Mouse (Mus musculus): ENCODE measurements around the gene Pde2a.
A peak's percentile ranks its signal among the peaks of the same experiment; 100 is the strongest.
"Not testable (repeated sequence)": the region's sequence is repeated elsewhere in the genome, so short reads cannot be mapped to it uniquely, and the experiment has no call there.

Pde2a gene

DNA sequence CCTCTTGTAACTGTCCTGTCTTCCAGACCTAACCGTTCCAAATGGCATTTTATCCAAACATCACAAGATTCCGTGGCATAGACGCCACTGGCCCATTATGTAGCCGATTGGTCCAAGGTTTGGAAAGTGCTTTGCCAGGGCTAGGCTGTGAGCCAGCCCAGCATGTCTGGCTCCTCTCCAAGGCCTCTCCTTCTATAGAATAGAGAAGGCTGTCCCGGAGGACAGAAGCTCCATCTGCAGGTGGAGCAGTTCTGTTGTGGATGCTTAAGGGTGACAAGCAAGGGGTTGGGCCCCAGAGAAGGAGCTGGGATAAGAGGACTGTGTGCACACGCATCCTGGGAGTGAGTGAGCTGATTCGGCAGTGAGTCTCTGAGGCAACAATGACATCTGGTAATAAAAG lies 92.2 kb downstream of the Pde2a start:
- peak in 1 of 2 experiments; percentile 79 for DNase-seq (ENCODE audit: low spot score in 2 of 2)

DNA sequence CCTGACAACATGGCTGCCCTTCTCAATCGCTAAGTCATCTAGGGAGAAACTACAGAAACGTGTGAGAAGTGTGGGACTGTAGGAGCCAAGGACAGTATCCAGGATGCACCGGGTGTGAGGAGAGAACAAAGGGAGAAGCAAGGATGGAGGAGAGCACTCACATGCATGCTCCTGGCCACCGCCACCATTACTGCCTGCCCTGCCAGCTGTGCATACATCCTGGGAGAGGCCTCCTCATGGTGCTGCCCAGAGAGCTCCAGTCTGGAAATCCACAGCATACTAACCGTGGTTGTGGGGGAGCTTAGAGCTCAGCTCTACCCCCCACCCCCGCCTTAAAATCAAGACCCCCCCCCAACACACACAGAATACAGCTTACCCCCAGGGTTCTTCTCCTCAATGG lies 93.3 kb downstream of the Pde2a start:
- no peak for DNase-seq (ENCODE audit: low spot score in 2 of 2)

DNA sequence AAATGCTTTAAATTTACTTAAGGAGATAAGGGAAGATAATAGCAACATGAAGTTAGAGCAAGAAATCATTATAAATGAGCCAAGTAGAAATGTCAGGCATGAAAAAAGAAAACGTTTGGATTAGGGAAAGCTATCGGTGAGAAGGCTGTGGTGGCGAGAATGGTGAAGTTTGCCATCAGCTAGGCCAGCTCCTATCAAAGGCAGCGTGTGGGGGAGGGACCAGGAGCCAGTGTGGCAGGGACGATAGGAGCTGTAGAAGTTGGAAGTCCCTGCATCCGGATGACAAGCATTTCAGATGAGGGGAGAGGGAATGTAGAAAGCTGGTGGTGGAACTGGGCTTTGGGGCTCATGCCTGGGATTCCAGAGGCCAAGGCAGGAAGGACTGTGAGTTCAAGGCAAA lies 93.8 kb downstream of the Pde2a start:
- DNase-seq (ENCODE audit: low spot score in 2 of 2) = peak in 1 of 2 experiments; percentile 59

DNA sequence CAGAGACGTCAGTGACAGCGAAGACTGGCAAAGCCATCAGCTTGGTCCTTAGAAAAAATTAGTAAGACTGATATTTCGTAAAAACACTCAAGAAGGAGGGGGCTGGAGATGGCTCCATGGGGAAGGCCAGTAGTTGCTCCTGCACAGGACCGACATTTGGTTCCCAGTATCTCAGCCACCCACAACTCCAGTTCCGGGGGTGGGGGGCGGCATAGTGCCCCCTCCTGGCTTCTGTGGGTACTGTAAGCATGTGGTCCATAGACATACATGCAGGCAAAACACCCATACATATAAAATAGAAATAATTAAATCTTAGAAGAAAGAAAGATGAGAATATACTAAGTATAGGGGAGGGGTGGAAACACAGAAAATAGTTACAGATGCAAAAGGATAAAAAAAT lies 95.0 kb downstream of the Pde2a start:
- DNase-seq (ENCODE audit: low spot score in 2 of 2) = no peak

DNA sequence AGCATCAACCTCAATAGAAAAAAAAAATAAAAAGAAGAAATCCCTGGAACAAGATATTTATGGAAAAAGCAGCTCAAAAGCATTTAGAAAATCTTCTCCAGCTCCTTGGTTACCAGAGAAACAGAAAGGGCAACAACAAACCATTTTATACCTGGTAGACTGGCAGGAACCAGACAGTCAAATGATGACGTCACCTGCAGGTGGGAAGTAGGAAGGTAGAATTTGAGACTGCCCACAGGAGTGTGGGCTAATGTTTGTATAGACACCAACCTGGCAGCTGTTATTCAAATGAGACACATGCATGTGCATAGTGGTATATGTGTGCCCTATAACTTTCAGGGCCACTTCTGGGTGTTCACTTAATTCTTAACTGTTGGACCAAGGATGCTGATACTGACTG lies 100.2 kb downstream of the Pde2a start:
- DNase-seq (ENCODE audit: low spot score in 2 of 2) = no peak

DNA sequence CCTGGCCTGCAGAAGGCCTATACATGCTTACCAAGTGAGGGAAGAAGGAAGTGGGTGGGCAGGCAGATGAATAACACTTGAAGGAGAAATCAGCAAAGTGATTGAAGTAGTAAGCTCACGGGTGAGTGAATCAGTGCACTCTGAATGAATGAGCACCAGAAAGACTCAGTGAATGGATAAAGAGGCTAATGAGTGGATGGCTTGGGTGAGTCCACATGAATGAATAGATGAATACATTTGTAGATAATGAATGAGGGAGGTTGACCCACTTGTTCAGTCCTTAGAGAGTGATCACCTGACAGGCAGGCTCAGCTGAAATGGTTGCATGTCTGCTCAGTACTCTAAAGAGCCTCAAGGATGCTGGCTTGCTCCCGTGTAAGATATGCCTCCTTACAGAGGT lies 101.7 kb downstream of the Pde2a start:
- no peak for DNase-seq (ENCODE audit: low spot score in 2 of 2)

DNA sequence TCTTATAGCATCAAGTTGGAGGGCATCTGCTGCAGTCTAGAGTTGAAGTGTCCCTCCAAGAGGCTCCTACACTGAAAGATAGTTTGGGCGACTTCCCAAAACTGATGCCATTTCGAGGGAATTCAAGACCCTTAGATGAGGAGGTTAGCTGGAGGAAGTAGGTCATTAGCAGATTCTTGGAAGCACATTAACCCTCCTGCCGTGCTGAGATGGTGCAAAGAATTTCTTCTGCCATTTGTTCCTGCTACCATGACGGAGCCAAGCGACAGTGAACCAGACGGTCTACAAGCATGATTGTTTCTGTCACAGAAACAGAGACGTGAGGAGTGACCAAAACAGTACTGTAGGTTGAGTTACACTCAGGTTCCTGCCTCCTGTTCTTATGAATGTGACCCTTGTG lies 105.0 kb downstream of the Pde2a start:
- no peak for DNase-seq (ENCODE audit: low spot score in 2 of 2)

DNA sequence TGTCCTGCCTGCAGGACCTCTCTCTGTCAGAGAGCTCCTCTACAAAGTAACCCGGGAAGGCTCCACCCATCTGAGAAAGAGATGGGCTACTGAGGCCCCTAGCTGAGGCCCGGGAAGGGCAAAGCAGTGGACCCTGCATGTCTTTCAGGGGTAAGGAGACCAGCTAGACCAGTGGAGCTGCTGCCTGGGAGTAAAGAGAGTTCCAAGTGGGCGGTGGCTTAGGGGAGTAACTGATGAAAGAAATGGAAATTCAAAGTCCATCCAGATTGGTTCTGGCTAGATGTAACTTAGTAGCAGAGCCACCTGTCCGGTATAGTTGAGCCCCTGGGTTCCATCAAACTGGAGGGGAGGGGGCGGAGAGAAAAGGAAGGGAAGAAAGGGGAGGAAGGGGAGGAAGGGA lies 112.9 kb downstream of the Pde2a start:
- no peak for DNase-seq (ENCODE audit: low spot score in 2 of 2)

DNA sequence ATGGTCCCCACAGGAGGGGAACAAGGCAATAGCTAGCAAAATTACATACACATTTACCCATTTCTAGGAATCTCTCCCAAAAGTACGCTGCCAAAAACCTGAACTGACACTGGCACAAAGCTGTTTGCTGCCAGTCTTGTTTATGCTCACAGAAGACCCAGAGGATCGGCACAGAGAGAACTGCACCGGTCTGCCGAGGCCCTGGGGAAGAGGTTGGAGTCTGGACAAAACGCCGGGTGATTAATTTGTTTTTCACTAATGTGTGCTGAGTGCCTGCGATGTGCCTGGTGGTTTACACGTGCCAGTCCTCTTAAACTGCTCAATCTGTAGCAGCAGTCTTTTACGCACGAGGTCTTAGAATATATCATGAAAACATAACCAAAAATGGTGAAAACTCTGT lies 113.6 kb downstream of the Pde2a start:
- DNase-seq (ENCODE audit: low spot score in 2 of 2) = no peak

DNA sequence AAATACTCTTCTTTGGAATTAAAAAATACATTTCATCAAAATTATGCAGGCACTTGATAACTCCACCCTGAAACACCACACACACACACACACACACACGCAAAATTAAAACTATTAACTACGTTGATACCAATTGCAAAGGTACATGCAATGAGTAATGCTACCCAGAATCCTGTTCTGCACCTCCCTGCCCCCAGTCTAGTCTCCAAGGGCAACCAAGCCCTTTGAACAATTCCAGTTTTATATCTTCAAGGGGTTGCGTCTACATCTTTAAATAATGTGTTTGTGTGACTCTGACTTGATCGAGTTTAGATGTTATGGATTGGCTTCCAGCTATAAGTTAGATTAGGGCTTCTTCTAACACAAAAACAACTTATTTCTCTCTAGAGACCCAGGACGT lies 114.0 kb downstream of the Pde2a start:
- no peak for DNase-seq (ENCODE audit: low spot score in 2 of 2)

DNA sequence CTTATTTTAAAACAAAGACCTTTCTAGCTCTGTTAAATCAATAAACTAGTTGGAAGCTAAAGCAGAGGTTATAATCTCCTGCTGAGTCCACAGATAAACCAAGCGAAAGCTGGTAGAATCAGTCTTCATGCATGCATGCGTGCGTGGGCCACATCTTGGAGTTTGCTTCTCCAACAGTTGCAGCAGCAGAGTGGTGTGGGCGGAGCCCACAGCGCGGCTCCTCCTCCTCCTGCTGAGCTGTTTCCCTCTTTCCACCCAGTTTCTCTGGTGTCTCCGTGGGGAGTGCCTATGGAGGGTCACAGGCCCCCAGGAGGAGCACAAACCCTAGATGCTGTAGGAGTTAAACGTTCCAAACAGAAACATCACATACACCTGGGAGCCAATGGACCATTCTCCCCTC lies 116.0 kb downstream of the Pde2a start:
- DNase-seq (ENCODE audit: low spot score in 2 of 2) = peak in 1 of 2 experiments; percentile 49

DNA sequence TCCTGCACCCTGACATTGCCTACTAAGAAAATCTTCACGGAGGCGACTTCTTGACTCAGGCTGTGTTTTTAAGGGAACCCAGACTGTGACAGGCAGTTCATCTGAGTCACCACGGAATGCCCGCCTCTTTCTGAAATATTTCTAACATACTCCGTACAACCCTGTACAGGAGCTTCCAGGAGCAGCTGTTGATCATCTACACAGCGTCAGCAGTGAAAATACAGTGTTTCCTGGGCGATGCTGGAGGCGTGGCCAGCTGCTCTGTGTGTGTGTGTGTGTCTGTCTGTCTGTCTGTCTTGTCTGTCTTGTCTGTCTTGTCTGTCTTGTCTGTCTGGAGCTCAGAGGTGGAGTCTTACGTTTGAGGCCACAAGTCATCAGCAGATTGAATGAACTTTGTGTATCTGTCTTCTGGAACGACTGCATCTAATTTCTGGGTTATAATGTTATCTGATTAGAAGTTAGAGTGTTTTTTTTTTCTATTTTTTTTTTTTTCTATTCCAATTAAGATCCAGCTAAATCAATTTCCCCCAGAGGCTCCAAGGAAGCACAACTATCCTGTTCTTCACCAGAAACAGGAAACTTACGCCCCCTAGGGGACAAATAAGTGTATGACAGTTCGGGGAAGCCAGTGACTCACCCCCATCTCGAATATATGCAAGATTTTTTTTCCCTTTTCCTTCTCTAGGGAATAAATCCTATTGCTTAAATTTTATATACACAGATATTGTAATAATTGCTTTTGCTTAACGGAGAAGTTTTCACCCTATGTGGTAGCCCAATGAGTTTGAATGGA lies 116.8 kb downstream of the Pde2a start:
- DNase-seq (ENCODE audit: low spot score in 2 of 2) = peak in 1 of 2 experiments; percentile 78

DNA sequence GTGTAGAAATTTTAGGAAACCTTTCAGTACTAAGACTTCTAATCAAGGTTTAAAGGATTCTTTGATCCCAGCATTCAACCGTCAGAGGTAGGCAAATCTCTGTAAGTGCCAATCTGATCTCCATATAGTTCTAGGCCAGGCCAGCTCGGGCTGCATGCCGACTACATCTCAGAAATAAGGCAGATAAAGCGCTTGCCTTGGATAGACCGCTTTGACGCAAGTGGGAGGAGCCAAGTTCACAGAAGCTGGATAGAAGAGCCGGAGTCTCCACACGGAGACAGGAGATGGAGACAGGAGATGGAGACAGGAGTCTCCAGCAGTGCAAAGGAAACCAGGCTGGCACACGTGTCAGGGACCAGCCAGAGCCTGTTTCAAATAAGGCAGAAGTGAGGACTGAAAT lies 118.3 kb downstream of the Pde2a start:
- DNase-seq (ENCODE audit: low spot score in 2 of 2) = no peak

DNA sequence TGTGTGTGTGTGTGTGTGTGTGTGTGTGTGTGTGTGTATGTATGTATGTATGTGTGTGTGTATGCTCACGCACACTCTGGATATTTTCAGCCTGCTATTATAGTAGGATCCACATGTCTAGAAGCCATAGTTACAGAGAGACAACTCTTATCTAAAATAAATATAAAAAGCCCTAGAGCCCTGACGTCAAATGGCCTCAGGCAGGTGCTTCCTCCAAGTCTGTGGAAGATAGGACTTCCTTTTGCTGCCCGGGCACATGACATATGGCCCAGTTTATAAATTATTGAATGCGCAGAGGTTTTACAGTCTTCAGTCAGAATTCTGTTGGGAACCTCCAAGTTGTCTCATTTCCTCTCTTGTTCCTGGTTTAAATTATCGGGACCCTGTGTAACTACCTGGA lies 119.2 kb downstream of the Pde2a start:
- no peak for DNase-seq (ENCODE audit: low spot score in 2 of 2)

DNA sequence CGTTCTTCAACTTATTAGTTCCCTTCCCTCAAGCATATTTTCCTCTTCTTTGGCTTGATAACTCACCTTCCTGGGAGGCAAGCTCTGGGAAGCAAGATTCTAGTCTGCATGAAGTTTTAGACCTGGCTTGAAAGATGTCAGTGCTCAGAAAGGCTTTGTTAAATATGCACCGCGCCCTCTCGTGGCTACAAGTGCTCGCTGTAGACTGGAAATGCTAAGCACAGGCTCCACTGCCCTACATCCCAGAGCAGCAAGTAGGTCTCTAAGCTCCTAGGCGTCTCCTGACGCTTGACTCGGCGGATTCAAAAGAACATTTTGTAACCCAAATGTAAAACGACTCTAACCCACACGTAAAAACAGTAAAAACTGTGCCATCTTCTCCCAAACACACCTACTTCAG lies 119.6 kb downstream of the Pde2a start:
- peak; percentile 75 to 91 for DNase-seq (ENCODE audit: low spot score in 2 of 2)

DNA sequence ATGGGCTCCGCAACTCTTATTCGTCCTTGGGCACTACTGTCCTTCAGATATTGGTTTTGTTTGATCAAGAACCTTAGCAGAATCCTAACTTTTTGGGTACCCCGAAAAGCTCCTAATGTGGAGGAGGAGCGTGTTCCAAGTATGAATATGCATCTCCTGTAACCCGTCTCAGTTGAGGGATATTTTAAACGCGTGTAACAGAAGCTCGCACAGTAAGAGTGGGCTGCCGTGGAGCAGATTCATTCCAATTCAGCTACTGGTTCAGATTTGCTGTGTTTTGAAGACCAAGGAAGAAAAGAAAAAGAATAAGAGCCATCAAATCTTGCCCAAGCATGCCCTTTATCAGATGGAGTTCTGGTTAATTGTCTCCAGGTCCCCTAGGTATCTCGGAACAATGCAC lies 120.2 kb downstream of the Pde2a start:
- peak in 1 of 2 experiments; percentile 70 for DNase-seq (ENCODE audit: low spot score in 2 of 2)

DNA sequence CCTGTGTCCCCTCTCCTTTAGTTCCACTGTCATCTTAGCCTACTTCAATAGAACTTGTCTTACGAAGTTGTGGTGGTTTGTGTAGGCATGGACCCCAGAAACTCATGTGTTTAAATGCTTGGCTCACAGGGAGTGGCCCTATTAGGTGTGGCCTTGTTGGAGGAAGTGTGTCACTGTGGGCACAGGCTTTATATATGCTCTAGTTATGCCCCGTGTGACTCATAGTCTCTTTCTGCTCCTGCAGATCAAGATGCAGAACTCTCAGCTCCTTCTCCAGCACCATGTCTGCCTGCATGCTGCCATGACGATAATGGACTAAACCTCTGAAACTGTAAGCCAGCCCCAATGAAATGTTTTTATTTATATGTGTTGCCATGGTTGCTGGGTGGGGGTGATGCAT lies 126.2 kb downstream of the Pde2a start:
- DNase-seq (ENCODE audit: low spot score in 2 of 2) = no peak

DNA sequence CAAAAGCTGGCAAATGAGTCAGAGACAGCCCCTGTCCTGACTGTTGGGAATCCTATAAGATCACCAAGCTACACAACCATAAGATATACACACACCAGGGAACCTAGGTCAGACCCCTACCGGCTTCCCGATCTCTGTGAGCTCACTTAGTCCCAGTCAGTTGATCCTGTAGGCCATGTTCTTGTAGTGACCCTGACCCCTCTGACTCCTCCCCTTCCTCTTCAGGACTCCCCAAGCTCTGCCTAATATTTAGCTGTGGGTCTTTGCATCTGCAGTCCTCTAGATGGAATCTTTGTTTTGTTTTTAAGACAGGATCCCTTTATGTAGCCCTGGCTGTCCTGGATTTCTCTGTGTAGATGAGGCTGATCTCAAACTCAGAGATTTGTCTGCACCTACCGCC lies 127.8 kb downstream of the Pde2a start:
- no peak for DNase-seq (ENCODE audit: low spot score in 2 of 2)

DNA sequence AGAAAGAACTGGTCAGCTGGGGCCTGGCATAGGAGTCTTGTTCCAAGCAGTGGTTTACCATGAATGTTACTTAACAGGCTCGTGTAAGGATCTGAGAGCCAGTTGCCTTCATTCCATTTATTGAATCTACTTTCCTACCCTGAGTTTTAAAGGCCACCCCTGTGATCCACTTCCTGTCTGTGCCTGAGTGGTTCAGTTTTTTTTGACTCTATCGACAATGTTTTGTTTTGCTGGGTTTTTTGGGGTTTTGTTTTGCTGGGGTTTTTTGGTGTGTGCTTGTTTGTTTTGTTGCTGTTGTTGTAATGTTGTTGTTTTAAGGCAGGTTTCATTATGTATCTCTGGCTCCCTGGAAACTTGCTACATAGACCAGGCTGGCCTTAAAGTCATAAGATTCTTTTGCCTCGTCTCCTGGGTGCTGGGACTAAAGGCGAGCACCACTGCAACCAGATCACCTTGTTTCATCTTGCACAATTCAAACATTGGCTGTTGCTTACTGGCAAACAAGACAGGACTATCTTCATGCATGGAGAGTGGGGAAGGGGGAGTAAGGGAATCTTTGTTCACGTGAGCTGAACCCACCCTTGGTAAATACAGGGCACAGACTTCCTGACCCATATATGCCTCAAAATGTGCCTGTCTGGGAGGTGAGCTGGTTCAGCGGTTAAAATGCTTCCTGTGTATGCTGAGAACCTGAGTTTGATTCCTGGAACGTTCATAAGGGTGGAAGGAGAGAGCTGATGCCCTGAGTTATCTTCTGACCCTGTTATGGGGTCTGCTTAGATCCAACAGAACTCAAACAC lies 129.4 kb downstream of the Pde2a start:
- no peak for DNase-seq (ENCODE audit: low spot score in 2 of 2)

DNA sequence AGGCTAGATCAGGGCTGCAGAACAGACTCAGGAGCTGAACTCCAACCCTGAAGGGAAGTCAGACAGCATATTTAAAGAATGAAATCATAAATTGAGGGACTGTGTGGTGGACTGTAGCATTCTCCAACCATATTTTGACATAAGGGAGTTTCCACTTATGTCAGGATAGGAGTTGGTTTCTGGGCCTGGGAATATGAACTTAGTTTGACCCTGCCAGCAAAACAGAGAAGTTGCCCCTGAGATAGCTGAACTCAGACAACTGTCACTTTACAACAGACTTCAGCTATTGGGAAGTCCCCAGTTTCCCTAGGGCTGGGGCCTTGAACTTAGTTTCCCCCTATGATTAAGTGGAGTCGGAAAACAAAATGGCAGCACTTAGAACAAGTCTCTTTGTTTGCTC lies 130.0 kb downstream of the Pde2a start:
- DNase-seq (ENCODE audit: low spot score in 2 of 2) = no peak

DNA sequence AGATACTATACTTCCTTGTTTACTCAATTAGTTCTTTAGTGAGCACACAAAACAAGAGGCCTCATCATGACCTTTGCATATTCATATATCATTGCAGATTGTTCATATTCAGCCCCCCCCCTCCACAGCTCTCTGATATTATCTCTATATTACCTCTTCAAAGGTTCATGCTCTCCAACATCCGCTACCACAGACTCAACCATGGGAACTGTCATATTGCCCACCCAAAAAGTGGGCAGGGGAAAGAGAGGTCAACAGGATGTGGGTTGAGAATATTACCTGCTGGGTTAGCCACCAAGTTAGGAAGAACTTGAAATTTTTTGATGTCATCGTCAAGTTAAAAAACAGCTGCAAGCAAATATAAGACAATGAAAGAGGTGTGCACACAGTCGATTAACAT lies 134.0 kb downstream of the Pde2a start:
- not testable (repeated sequence) for DNase-seq (ENCODE audit: low spot score in 2 of 2)

DNA sequence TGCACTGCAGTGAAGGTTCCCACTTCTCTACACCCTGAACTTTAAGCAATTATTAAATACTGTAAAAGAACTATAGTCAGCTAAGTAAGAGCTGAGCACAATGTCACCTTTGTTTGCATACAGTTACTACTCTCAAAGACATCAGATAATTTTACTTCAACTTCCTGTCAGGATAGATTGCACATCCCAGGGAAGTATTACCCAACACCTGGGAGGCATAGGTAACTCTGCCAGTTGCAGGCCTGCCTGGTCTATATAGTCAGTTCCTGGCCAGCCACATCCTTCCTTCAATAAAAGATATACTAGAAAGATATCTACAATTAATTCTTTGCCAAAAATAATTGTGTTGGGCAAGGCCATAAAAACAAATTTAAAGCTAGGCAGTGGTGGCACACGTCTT lies 135.9 kb downstream of the Pde2a start:
- no peak for DNase-seq (ENCODE audit: low spot score in 2 of 2)

DNA sequence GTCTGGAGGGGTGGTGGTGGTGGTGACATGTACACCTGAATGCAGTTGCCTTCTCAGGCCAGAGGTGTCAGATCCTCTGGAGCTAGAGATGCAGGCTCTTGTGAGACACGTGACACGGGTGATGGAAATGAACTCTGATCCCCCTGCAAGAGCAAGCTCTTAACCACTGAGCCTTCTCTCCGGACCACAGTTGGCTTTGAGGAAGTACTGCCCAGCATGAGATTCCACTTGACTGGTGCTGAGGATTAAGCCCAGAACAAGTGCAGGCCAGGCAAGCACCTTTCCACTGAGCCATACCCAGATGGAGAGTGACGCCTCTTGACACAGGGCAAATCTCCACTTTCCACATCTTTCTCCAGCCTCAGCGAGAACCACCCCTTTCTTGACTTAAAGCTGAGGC lies 137.9 kb downstream of the Pde2a start:
- DNase-seq (ENCODE audit: low spot score in 2 of 2) = not testable (repeated sequence)

Data from left cerebral cortex, adult 9 months (tissue).